Mouse (Mus musculus) G1E (cell line): ENCODE data around the gene Kirrel. TPM values are rescaled to one million over a fixed set of nuclear protein-coding genes. Genes with fewer than 3 reads are reported as not detected.

Experiments used
- ATAC-seq: 2 replicates; pipeline ENCODE4 v1.8.0; 2016; ENCODE audit warnings: mild to moderate bottlenecking; ENCODE audit not compliant: insufficient number of reproducible peaks, poor library complexity, low FRiP score, severe bottlenecking; ENCODE audit errors: extremely low read depth
- DNase-seq: peaks from one replicate; pipeline ENCODE4 v3.0.0; 2012; ENCODE audit warnings: low spot score
- H3K27me3 ChIP-seq: 2 replicates; pipeline ENCODE4 v1.6.1; 2012; ENCODE audit warnings: mild to moderate bottlenecking, low read length, inconsistent platforms; ENCODE audit not compliant: insufficient read depth
- H3K36me3 ChIP-seq: replicated peaks from 2 replicates; pipeline ENCODE3; 2012; ENCODE audit warnings: mild to moderate bottlenecking, inconsistent platforms
- H3K4me1 ChIP-seq: 2 replicates; pipeline ENCODE4 v1.6.1; 2012; ENCODE audit warnings: low read depth, low read length, inconsistent platforms, mixed read lengths; ENCODE audit not compliant: insufficient read depth
- H3K4me3 ChIP-seq: 2 replicates; pipeline ENCODE4 v1.5.1; 2012; ENCODE audit warnings: low read depth, mild to moderate bottlenecking, inconsistent platforms, low read length, moderate library complexity, mixed read lengths
- H3K9me3 ChIP-seq: replicated peaks from 2 replicates; pipeline ENCODE4 v1.6.1; 2012; ENCODE audit warnings: inconsistent platforms
- CTCF ChIP-seq: IDR thresholded peaks from 2 replicates; pipeline ENCODE4 v1.5.1; 2012; ENCODE audit warnings: low read depth, low read length, inconsistent platforms, mixed read lengths
- GATA1 ChIP-seq: IDR thresholded peaks from 2 replicates; pipeline ENCODE4 v1.6.1; 2012; ENCODE audit warnings: borderline replicate concordance, low read length, inconsistent platforms, mixed read lengths
- GATA2 ChIP-seq: IDR thresholded peaks from 2 replicates; pipeline ENCODE4 v1.6.1; 2012; ENCODE audit warnings: low read depth, low read length, inconsistent platforms, borderline replicate concordance
- POLR2AphosphoS5 ChIP-seq: IDR thresholded peaks from 2 replicates; pipeline ENCODE4 v1.6.1; 2012; ENCODE audit warnings: low read depth, low read length, inconsistent platforms; ENCODE audit not compliant: insufficient replicate concordance
- TAL1 ChIP-seq: conservative IDR thresholded peaks from 2 replicates; pipeline ENCODE4 v1.6.1; 2012; ENCODE audit warnings: low read depth, low read length, inconsistent platforms, mixed read lengths
- polyA plus RNA-seq: library from polyadenylated mRNA; stranded (reverse); fragments of >175 nt; gene quantifications from 2 replicates; pipeline ENCODE4 v1.2.3, GENCODE M21; 2012
- total RNA-seq, 2 experiments: library from RNA; stranded (forward) in 1 of 2; stranded (reverse) in 1 of 2; fragments of 200-1000 nt in 1 of 2; fragments of >200 nt in 1 of 2; fragmentation: Nextera tagmentation in 1 of 2; gene quantifications; 2 replicates each; pipeline ENCODE4 v1.2.3; 2014 to 2017

The Kirrel gene
- total and polyA plus RNA-seq, 3 experiments: 0.11 TPM; not detected in 2

- DNase-seq: peak; percentile 15
- no peak for ATAC-seq
- TF ChIP-seq GATA2: no peak
- TF ChIP-seq POLR2AphosphoS5: no peak
- TF ChIP-seq TAL1: no peak
- TF ChIP-seq CTCF: peak; percentile 84
- TF ChIP-seq GATA1: no peak
Observed at GRCm38 (mm10) chr3:87030855-87031254, 143.7 kb downstream of the Kirrel start.

More at GRCm38 (mm10) chr3:87030855-87031254, 143.7 kb downstream of the Kirrel start:
- no peak overlapping the region for H3K4me3 ChIP-seq
- H3K9me3 ChIP-seq: no peaks in the 10 kb centered on the region
- H3K27me3 ChIP-seq: no peaks in the 10 kb centered on the region
- no peaks in the 10 kb centered on the region for H3K36me3 ChIP-seq
- no peaks in the 10 kb centered on the region for H3K4me1 ChIP-seq

Other genes starting within 250 kb of the Kirrel start
- not detected in 2 replicates for gene Cd1d1, start 175.3 kb downstream of the Kirrel start, total RNA-seq (2014; fragmentation: Nextera tagmentation)
- 0.05 TPM in 1 of 2 replicates, not detected in the other for gene Cd1d1, start 175.3 kb downstream of the Kirrel start, total RNA-seq (2017)
- gene Cd1d1, start 175.3 kb downstream of the Kirrel start, polyA plus RNA-seq: not detected in 2 replicates
- gene Fcrls, start 89.0 kb upstream of the Kirrel start, total RNA-seq (2014; fragmentation: Nextera tagmentation): not detected in 2 replicates
- not detected in 2 replicates for gene Fcrls, start 89.0 kb upstream of the Kirrel start, total RNA-seq (2017)
- not detected in 2 replicates for gene Fcrls, start 89.0 kb upstream of the Kirrel start, polyA plus RNA-seq
- gene Cd5l, start 183.1 kb upstream of the Kirrel start, total RNA-seq (2014; fragmentation: Nextera tagmentation): not detected in 2 replicates
- 0.11 TPM in 1 of 2 replicates, not detected in the other for gene Cd5l, start 183.1 kb upstream of the Kirrel start, total RNA-seq (2017)
- gene Cd5l, start 183.1 kb upstream of the Kirrel start, polyA plus RNA-seq: not detected in 2 replicates
- not detected in 2 replicates for gene Fcrl1, start 201.6 kb upstream of the Kirrel start, total RNA-seq (2014; fragmentation: Nextera tagmentation)
- 0.06 and 0.33 TPM in 2 replicates for gene Fcrl1, start 201.6 kb upstream of the Kirrel start, total RNA-seq (2017)
- gene Fcrl1, start 201.6 kb upstream of the Kirrel start, polyA plus RNA-seq: not detected in 2 replicates